ENCODE assay signal across 10 mouse cellular contexts in genomic region chr11:49410540-49410939, GRCm38 (mm10). TPM values are rescaled to one million over a fixed set of nuclear protein-coding genes. Genes with fewer than 3 reads are reported as not detected.
A peak's percentile ranks its signal among the peaks of the same experiment; 100 is the strongest.
DNase-seq lines count a peak whose midpoint lies in the region; ATAC-seq and TF ChIP-seq lines count a peak whose summit lies in the region.
"Had no signal": no experiment of that assay in that cellular context is flagged by ENCODE, and none has a peak within 500 bp of the region (broad histone marks: within the 10 kb centered on the region; RNA-seq: fewer than 3 reads in every experiment).

No protein-coding gene starts in this region.

- peak; percentile 87 to 90 for TF ChIP-seq CTCF in CH12.LX (conservative IDR thresholded peaks at IDR 0.05 in 1 of 2, IDR thresholded peaks at IDR 0.05 in 1 of 2; ENCODE audit: low read depth in 2 of 2, low read length in 2 of 2)

- H3K4me3 ChIP-seq in kidney, embryonic 16.5 days (ENCODE audit: low read length), result no peak overlapping the region
- no peak overlapping the region for H3K4me3 ChIP-seq in CH12.LX (replicated peaks in 1 of 3; ENCODE audit: low read depth in 2 of 3, low read length in 2 of 3, poor library complexity in 1 of 3)
- H3K4me3 ChIP-seq: lung, embryonic 15.5 days had no signal

- no peak overlapping the region for H3K9ac ChIP-seq in kidney, embryonic 16.5 days (replicated peaks; ENCODE audit: low read length)
- no peak overlapping the region for H3K9ac ChIP-seq in CH12.LX (ENCODE audit: insufficient read depth, low read depth)
- H3K9ac ChIP-seq: lung, embryonic 15.5 days had no signal

- TF ChIP-seq EP300 in CH12.LX (IDR thresholded peaks at IDR 0.05; ENCODE audit: low read length), result no peak

- no peak overlapping the region for H3K27ac ChIP-seq in kidney, embryonic 16.5 days (ENCODE audit: low read length)
- no peak overlapping the region for H3K27ac ChIP-seq in CH12.LX (ENCODE audit: insufficient read depth, low read depth)
- H3K27ac ChIP-seq: lung, embryonic 15.5 days had no signal

- in situ Hi-C loops in CH12.LX (cut with MboI; ENCODE audit: low pct_ligation_motif_present, low pct_unique_long_range_greater_than_20kb, low sequenced_read_pairs), result loop anchor here (25.0 kb wide), 2 partner anchors 223 to 548 kb away; partner anchors contain the start of genes Btnl9 and Irgm1

- dilution Hi-C loops in CH12.LX (cut with MboI; ENCODE audit: extremely low pct_ligation_motif_present, extremely low pct_unique_long_range_greater_than_20kb, low sequenced_read_pairs), result no loop called here

- H3K27me3 ChIP-seq in kidney, embryonic 16.5 days (ENCODE audit: insufficient read depth, low read length), result no peaks in the 10 kb centered on the region
- H3K27me3 ChIP-seq in CH12.LX (replicated peaks), result no peaks in the 10 kb centered on the region
- H3K27me3 ChIP-seq: lung, embryonic 15.5 days had no signal

- no peaks in the 10 kb centered on the region for H3K9me3 ChIP-seq in kidney, embryonic 16.5 days (ENCODE audit: low read length)
- H3K9me3 ChIP-seq in CH12.LX (replicated peaks; ENCODE audit: low read length), result no peaks in the 10 kb centered on the region
- H3K9me3 ChIP-seq: lung, embryonic 15.5 days had no signal

- peak; percentile 72 for DNase-seq in kidney, adult 9 months
- DNase-seq in CH12.LX (ENCODE audit: extremely low read depth), result peak; percentile 85
- DNase-seq in Muller cell, postnatal 12 days (ENCODE audit: inconsistent ontology term), result peak; percentile 19
- peak; percentile 14 for DNase-seq in kidney, postnatal 14 days
- DNase-seq in spleen, adult 12 weeks (ENCODE audit: low spot score), result no peak

- peak; percentile 88 for TF ChIP-seq RAD21 in CH12.LX (IDR thresholded peaks at IDR 0.05; ENCODE audit: low read depth, low read length)

- no peak overlapping the region for H3K4me2 ChIP-seq in kidney, embryonic 16.5 days (replicated peaks; ENCODE audit: low read depth, low read length)
- no peak overlapping the region for H3K4me2 ChIP-seq in CH12.LX (ENCODE audit: insufficient read depth, low read depth, poor library complexity, severe bottlenecking)
- H3K4me2 ChIP-seq: lung, embryonic 15.5 days had no signal

- ATAC-seq in kidney, embryonic 16.5 days (ENCODE audit: low FRiP score, low TSS enrichment), result no peak
- no peak for ATAC-seq in megakaryocyte, adult 5-6 weeks (ENCODE audit: poor library complexity, severe bottlenecking)

- WGBS in kidney, embryonic 16.5 days, result 44% methylated on average over 1 of the region's 1 CpGs

- H3K36me3 ChIP-seq in kidney, embryonic 16.5 days (ENCODE audit: insufficient read depth, low read length), result no peaks in the 10 kb centered on the region
- no peaks in the 10 kb centered on the region for H3K36me3 ChIP-seq in CH12.LX (replicated peaks in 1 of 2; ENCODE audit: control insufficient read depth in 1 of 2, insufficient read depth in 1 of 2, low read length in 1 of 2)
- H3K36me3 ChIP-seq: lung, embryonic 15.5 days had no signal

- no peaks in the 10 kb centered on the region for H3K4me1 ChIP-seq in kidney, embryonic 16.5 days (ENCODE audit: insufficient read depth, low read length)
- no peaks in the 10 kb centered on the region for H3K4me1 ChIP-seq in CH12.LX (ENCODE audit: control insufficient read depth in 1 of 2, insufficient read depth in 2 of 2)
- H3K4me1 ChIP-seq: lung, embryonic 15.5 days had no signal

- H3K79me2 ChIP-seq in CH12.LX (replicated peaks; ENCODE audit: control insufficient read depth, extremely low read depth, insufficient read depth, poor library complexity, severe bottlenecking), result no peaks in the 10 kb centered on the region

- TF ChIP-seq POLR2A in CH12.LX (IDR thresholded peaks at IDR 0.05; ENCODE audit: low read depth, low read length), result no peak

TF ChIP-seq in CH12.LX, 34 proteins besides CTCF, POLR2A, EP300 and RAD21:
- TF ChIP-seq MYC (IDR thresholded peaks at IDR 0.05; ENCODE audit: low read depth, low read length) (no peak), E2F4 (IDR thresholded peaks at IDR 0.05; ENCODE audit: insufficient replicate concordance, low read depth, low read length) (0 out of 2 replicates have a peak, but pooled peaks have one; percentile 51), HCFC1 (IDR thresholded peaks at IDR 0.05; ENCODE audit: low read depth, low read length) (peak; percentile 44; the same call in 1 of the 2 replicates), SMC3 (IDR thresholded peaks at IDR 0.05; ENCODE audit: low read depth, low read length) (peak; percentile 69), IRF4 (IDR thresholded peaks at IDR 0.05; ENCODE audit: low read depth, low read length) (no peak), MXI1 (IDR thresholded peaks at IDR 0.05; ENCODE audit: low read depth, low read length) (no peak), KAT2A (IDR thresholded peaks at IDR 0.05; ENCODE audit: insufficient replicate concordance, low read length) (no peak), RCOR1 (conservative IDR thresholded peaks at IDR 0.05; ENCODE audit: low read depth, low read length) (no peak)
TF ChIP-seq in CH12.LX: peak in this region for 3.

RNA-seq across cellular contexts. Expression of gene Olfr1389, which starts 12.3 kb away (rescaled TPM):
- polyA plus RNA-seq in kidney, embryonic 16.5 days (2015; fragmentation: Nextera tagmentation; extraction: Ambion mirVana), result not detected in 2 replicates
- not detected in 2 replicates for total RNA-seq in CH12.LX (2012; rRNA removed)
- total RNA-seq in CH12.LX (2014; rRNA removed), result not detected in 2 replicates
- not detected in 2 replicates for polyA plus RNA-seq in CH12.LX (2012; ENCODE audit: insufficient read length, low read depth)
- total RNA-seq in megakaryocyte, adult 5-6 weeks (2015), result not detected in 2 replicates
- total RNA-seq in megakaryocyte, adult 5-6 weeks (2017), result not detected in 2 replicates
- polyA plus RNA-seq: gonadal fat pad, adult 2 months; lung, embryonic 15.5 days; stomach, embryonic 14.5 days had no signal

RNA-seq across cellular contexts. Expression of gene Olfr1388, which starts 25.9 kb away (rescaled TPM):
- 0.05 TPM in 1 of 2 replicates, not detected in the other for polyA plus RNA-seq in kidney, embryonic 16.5 days (2015; fragmentation: Nextera tagmentation; extraction: Ambion mirVana)
- total RNA-seq in CH12.LX (2012; rRNA removed) (not detected in 2 replicates), CH12.LX (2014; rRNA removed) (not detected in 2 replicates)
- polyA plus RNA-seq in CH12.LX (2012; ENCODE audit: insufficient read length, low read depth), result not detected in 2 replicates
- total RNA-seq in megakaryocyte, adult 5-6 weeks (2015), result 0.13 TPM in 1 of 2 replicates, not detected in the other
- total RNA-seq in megakaryocyte, adult 5-6 weeks (2017), result 0.29 and 0.65 TPM in 2 replicates

RNA-seq across cellular contexts. Expression of gene Olfr1387, which starts 44.6 kb away (rescaled TPM):
- polyA plus RNA-seq in kidney, embryonic 16.5 days (2015; fragmentation: Nextera tagmentation; extraction: Ambion mirVana), result not detected in 2 replicates
- total RNA-seq in CH12.LX (2012; rRNA removed), result not detected in 2 replicates
- not detected in 2 replicates for total RNA-seq in CH12.LX (2014; rRNA removed)
- polyA plus RNA-seq in CH12.LX (2012; ENCODE audit: insufficient read length, low read depth), result not detected in 2 replicates
- not detected in 2 replicates for total RNA-seq in megakaryocyte, adult 5-6 weeks (2015)
- total RNA-seq in megakaryocyte, adult 5-6 weeks (2017), result not detected in 2 replicates
- polyA plus RNA-seq: gonadal fat pad, adult 2 months; lung, embryonic 15.5 days; stomach, embryonic 14.5 days had no signal

RNA-seq across cellular contexts. Expression of gene Olfr1386, which starts 54.3 kb away (rescaled TPM):
- not detected in 2 replicates for polyA plus RNA-seq in kidney, embryonic 16.5 days (2015; fragmentation: Nextera tagmentation; extraction: Ambion mirVana)
- total RNA-seq in CH12.LX (2012; rRNA removed), result not detected in 2 replicates
- not detected in 2 replicates for total RNA-seq in CH12.LX (2014; rRNA removed)
- polyA plus RNA-seq in CH12.LX (2012; ENCODE audit: insufficient read length, low read depth), result not detected in 2 replicates
- not detected in 2 replicates for total RNA-seq in megakaryocyte, adult 5-6 weeks (2015)
- not detected in 2 replicates for total RNA-seq in megakaryocyte, adult 5-6 weeks (2017)
- polyA plus RNA-seq: gonadal fat pad, adult 2 months; lung, embryonic 15.5 days; stomach, embryonic 14.5 days had no signal
